Mouse (Mus musculus) cerebellum, adult 8-10 months (tissue): ENCODE measurements around the gene 4930522L14Rik.
A peak's percentile ranks its signal among the peaks of the same experiment; 100 is the strongest.
"Not testable (repeated sequence)": the region's sequence is repeated elsewhere in the genome, so short reads cannot be mapped to it uniquely, and the experiment has no call there.

Experiments used
- DNase-seq: peaks from one replicate; pipeline ENCODE4 v3.0.0; 2022

4930522L14Rik gene

DNA sequence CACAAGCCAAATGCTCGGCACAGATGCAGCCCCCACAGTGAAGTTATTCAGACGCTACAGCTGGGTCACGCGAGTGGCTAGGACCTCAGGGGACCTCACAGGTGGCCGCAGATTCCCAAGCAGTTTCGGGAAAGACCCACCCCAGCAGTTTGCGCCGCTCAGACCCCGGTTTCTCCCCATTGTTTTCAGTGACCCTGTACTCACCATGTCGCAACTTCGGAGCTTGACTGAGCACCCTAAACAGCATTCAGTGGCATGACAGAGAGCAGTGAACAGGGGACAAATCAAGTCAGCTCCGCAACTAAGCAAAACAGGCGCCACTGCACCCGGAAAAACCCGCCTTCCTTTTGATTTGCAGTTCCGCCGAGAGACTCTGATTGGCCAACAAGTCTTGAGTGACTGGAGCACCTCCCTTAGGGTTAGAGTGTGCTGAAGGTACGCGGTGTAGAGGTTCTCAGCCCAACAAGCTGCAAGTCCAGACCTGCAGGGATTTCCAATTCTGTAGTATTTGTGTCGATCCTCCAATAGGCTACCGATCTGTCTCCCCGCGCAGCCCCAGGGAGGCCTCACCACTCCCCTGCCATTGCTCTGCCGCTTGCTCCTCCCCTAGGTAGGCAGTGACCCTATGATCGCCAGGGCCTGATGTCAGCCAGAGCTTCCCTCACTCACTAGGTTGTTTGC, at the start of gene 4930522L14Rik:
Gene 4930522L14Rik (minus strand): TSS at position 496 of the 681 bp plus-strand sequence.
- peak; percentile 72 for DNase-seq

DNA sequence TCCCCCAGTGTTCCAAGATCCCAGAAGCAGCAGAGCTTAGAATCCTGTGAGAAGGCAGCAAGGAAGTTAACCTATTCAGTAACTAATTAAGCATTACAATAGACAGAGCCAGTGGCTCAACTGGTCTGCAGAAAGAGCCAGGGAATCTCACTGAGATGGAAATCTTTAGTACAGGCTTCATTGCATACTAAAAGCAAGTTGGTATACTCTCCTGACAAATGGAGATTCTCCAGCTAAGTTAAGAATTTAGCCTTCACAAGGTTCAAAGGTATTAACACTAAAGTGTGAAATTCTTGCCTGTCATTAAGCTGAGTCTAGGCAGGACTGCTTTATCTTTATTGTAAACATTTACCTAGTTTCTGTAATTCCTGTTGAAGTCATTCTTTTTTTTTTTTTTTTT, 49.8 kb upstream of the 4930522L14Rik start:
- DNase-seq, result not testable (repeated sequence)

DNA sequence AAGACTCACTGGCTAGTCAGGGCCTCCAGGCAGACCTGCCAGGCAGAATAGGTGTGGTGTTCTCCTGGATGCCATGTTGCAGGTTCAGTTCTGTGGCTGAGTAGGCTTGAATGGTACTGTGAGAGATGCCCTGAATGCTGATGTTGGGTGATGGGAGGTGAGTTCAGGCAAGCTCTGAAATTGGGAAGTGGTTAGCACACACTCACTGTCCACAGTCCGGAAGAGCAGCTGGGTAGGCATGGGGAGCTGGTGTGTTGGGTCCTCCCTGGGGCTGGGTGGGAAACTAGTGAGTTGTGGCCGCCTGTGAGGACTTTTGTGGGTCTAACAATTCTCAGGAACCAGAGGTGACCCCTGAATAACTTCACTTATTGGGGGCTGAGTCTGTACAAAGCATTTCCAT, 48.3 kb upstream of the 4930522L14Rik start:
- not testable (repeated sequence) for DNase-seq

DNA sequence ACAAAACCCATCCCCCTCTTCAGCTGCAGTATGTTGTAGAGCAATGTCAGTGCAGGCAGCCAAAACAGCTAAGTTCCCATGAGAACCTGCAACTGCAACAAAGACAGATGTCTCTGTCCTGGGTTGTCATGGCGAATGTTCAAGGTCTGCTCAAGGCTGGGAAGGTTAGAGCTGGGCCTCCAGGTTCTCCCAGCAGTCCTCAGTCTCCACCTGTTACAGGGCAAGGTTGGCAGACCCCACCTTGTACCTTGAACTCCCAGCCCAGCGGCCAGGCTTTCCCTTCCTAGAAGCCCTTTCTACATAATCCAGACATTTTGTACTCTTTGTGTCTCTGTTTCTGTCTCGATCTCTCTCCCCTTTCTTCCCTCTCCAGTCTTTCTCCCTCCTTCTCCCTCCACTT, 45.3 kb upstream of the 4930522L14Rik start:
- DNase-seq, result not testable (repeated sequence)

DNA sequence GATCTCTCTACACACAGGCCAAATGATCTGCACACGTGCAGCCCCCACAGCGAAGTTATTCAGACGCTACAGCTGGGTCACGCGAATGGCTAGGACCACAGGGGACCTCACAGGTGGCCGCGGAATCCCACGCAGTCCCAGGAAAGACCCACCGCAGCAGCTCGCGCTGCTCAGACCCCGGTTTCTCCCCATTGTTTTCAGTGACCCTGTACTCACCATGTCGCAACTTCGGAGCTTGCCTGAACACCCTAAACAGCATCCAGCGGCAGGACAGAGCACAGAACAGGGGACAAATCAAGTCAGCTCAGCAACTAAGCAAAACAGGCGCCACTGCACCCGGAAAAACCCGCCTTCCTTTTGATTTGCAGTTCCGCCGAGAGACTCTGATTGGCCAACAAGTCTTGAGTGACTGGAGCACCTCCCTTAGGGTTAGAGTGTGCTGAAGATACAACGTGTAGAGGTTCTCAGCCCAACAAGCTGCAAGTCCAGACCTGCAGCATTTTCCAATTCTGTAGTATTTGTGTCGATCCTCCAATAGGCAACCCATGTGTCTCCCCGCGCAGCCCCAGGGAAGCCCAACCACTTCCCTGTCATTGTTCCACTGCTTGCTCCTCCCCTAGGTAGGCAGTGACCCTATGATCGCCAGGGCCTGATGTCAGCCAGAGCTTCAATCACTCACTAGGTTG, 44.4 kb upstream of the 4930522L14Rik start:
- DNase-seq, result peak; percentile 47

DNA sequence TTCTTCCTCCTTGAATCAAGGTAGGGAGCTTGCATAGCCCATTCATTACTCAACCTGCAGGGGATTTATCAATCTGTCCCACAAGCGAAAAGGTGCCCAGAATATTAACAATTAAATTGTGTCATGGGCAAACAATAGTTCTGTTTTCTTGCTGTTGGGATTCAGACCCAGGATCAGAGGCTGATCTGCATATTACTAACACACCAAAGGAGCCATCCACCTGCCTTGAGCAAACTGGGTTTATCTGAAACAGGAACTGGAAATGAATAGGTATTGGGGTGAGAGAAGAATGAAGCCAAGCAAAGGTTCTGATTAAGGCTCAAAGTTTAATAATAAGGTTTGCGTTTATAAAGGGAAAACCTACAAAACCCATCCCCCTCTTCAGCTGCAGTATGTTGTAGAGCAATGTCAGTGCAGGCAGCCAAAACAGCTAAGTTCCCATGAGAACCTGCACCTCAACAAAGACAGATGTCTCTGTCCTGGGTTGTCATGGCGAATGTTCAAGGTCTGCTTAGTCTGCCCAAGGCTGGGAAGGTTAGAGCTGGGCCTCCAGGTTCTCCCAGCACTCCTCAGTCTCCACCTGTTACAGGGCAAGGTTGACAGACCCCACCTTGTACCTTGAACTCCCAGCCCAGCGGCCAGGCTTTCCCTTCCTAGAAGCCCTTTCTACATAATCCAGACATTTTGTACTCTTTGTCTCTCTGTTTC, 541 bp upstream of the 4930522L14Rik start:
- DNase-seq, result not testable (repeated sequence)

DNA sequence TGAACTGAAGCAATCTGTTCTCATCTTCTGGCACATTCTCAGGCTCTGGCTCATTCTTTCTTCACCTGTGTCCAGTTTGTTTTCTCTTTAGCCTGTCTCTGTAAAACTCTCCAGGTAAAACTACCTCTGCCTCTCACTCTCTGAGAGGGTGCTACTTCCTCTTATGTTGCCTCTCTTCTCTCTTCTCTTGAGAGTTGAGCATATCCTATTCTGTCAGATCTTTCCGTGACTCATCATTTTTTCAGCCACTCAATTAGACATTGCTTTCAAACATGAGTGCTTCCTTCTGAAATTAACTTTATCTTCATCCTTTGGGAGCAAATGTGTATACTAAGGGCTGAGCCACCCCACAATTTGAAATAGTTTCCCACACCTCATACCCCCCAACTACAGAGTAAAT, 6.6 kb downstream of the 4930522L14Rik start:
- not testable (repeated sequence) for DNase-seq

DNA sequence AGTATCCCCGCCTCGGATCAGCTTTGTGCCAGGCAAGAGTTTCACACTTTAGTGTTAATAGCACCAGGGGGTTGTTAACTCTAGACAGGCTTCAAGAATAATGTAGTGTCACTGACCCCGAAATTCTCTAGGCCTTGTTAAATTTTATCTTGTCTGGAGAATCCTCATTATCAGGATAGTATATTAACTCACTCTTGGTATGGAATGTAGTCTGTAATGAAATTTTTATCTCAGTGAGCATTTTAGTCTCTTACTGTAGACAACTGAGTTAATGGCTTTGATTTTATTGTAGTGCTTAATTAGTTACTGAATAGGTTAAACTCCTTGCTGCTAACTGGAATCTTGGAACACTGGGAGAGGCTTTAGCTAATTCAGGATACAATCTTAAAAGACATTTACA, 34.3 kb downstream of the 4930522L14Rik start:
- not testable (repeated sequence) for DNase-seq

DNA sequence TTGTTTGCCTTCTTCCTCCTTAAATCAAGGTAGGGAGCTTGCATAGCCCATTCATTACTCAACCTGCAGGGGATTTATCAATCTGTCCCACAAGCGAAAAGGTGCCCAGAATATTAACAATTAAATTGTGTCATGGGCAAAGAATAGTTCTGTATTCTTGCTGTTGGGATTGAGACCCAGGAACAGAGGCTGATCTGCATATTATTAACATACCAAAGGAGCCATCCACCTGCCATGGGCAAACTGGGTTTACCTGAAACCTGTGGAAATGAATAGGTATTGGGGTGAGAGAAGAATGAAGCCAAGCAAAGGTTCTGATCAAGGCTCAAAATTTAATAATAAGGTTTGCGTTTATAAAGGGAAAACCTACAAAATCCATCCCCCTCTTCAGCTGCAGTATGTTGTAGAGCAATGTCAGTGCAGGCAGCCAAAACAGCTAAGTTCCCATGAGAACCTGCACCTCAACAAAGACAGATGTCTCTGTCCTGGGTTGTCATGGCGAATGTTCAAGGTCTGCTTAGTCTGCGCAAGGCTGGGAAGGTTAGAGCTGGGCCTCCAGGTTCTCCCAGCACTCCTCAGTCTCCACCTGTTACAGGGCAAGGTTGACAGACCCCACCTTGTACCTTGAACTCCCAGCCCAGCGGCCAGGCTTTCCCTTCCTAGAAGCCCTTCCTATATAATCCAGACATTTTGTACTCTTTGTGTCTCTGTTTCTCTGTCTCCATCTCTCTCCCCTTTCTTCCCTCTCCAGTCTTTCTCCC, 60.3 kb downstream of the 4930522L14Rik start:
- not testable (repeated sequence) for DNase-seq

DNA sequence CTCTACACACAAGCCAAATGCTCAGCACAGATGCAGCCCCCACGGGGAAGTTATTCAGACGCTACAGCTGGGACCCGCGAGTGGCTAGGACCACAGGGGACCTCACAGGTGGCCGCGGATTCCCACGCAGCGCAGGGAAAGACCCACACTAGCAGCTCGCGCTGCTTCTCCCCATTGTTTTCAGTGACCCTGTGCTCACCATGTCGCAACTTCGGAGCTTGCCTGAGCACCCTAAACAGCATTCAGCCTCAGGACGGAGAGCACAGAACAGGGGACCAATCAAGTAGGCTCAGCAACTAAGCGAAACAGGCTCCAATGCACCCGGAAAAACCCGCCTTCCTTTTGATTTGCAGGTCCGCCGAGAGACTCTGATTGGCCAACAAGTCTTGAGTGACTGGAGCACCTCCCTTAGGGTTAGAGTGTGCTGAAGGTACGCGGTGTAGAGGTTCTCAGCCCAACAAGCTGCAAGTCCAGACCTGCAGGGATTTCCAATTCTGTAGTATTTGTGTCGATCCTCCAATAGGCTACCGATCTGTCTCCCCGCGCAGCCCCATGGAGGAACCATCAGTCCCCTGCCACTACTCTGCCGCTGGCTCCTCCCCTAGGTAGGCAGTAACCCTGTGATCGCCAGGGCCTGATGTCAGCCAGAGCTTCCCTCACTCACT, 61.0 kb downstream of the 4930522L14Rik start, which contains the start of gene 5430403G16Rik:
Gene 5430403G16Rik (minus strand): TSS at position 505 of the 665 bp plus-strand sequence.
- peak; percentile 68 for DNase-seq
